Mouse (Mus musculus) T-cell, adult 2 months (primary cell): ENCODE results near the gene Clp1.
"Not testable (repeated sequence)": the region's sequence is repeated elsewhere in the genome, so short reads cannot be mapped to it uniquely, and the experiment has no call there.

Source experiments
- DNase-seq: peaks from one replicate; pipeline ENCODE4 v3.0.0; 2022; ENCODE audit warnings: low spot score

Gene Clp1

DNA sequence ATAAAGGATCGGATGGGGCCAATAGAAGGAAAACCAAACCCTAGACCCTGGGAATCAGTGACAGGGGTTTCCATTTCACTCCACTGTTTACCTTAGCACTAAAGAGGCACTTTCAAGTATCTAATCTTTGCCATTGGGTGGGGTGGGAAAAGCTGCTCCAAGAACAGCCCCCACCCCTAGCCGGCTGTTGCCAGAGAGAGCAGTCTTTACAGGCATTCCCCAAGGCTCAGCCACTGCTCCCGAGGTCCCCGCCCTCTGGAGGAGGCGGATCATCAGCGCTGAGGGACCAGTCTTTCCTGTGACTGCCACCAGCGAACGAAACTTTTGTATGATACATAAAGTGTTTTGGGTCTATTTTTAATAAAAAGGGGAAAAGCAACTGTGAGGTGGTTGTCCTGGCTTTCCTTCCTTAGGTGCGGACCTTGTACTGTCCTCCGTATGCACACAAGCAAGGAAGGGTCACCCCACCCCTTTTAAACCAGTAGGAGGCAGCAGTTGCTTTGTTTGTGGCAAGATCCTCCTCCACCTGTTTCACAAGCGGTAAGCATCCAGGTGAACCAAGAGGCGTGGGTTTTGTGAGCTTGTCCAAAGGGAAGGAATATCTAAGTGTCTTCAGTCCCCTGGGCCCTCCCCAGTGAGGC lies 11.2 kb upstream of the Clp1 start:
- no peak for DNase-seq

DNA sequence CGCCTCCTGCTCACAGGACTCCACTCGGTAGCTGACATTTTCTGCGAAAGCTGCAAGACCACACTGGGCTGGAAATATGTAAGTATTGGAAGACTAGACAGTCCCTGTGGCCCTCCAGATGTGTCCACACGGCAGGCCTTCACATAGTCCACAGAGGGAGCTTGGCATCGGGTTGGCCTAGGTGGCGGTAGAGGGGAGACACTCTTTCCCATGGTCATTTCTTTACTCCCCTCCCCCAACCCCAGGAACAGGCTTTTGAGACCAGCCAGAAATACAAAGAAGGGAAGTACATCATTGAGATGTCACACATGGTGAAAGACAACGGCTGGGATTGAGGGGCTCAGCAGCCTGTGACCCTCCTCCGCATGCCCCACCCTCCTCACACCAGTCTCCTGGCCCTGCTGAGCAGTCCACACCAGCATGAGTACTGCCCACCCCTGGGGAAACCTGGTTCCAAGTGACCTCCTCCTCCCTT lies 10.3 kb upstream of the Clp1 start:
- DNase-seq, result no peak

DNA sequence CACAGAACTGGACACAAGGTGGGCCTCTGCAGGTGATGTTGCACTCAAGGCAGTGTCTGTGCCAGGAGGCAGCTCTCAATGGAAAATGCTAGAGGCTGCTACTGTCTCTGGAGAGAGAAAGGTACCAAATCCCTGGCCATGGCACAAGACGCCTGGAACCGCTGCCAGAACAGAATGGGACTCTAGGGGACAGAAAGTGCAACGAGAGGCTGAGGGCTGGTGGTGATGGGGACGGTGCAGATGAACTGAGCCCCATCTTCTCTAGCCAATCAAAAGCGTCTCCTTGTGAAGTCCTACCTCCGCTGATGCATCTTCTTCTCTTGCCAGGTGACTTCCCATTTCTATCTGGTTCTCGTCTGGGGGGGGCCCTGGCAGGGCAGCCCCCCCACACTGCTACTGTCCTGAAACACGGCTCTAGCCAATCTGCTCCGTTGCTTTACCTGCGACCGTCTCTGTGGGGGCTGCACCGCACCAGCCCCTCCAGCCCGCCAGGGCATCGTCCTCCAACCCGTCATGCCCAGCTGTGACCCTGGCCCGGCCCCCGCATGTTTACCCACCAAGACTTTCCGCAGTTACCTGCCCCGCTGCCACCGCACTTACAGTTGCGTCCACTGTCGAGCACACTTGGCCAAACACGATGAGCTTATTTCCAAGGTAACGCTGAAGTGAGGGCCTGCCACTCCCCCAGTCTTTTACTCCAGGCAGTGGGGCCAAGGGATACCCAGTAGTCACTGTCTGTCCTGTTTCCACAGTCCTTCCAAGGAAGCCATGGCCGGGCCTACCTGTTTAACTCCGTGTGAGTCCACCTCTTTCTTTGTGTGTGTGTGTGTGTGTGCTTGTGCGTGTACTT lies 9.4 kb upstream of the Clp1 start:
- no peak for DNase-seq

DNA sequence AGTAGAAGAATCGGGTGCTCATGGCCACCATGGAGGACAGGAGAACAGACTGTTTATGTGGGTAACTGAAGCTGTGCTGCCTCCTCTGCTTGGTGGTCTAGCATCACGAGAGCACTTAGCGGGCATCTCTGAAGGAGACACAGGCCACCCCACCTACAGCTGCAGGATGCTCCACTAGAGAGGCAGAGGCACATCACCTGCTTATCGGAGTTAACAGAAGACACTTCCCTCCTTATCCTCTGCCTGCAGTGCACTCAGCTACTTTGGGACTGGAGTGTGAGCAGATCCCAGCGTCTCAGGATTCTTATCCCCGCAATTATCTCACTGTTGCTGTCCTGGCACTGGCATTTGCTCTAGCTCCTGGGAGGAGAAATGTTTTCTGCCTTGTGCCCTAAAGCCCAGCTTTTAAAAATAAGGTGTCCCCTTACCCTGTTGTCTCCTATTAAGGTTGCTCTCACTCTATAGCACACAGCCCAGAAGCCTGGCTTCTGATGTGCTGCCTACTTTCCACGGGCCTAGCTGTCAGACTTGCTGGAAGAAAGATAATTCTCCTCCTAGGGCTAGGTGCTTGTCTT lies 8.3 kb upstream of the Clp1 start:
- DNase-seq, result no peak

DNA sequence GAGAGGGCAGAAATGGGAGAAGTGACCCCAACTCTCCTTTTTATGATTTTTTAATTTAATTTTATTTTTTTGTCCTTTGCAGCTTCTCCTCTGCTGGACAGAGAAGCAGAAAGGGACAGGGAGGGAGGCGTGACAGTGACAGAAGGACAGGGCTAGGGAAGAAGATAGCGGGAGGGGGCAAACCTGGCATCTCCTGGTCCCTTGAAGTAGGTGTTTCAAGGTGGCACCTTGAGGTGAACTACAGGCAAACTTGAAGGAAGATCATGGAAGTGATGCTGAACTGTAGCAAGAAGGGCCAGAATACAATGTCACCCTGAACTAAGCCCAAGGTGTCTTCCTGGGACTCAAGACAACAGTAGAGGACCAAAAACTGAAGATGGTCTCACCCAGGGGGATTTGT lies 7.8 kb upstream of the Clp1 start:
- DNase-seq, result no peak

- no peak for DNase-seq
Observed at GRCm38 (mm10) chr2:84734351-84734864, 7.3 kb upstream of the Clp1 start.

- peak; percentile 74 for DNase-seq
Observed at GRCm38 (mm10) chr2:84733579-84734300, 6.6 kb upstream of the Clp1 start, which contains the start of gene Ypel4. Gene Ypel4, plus strand, starts transcription at chr2:84734058.

GRCm38 (mm10) chr2:84732394-84732793 lies 5.2 kb upstream of the Clp1 start:
- no peak for DNase-seq

DNA sequence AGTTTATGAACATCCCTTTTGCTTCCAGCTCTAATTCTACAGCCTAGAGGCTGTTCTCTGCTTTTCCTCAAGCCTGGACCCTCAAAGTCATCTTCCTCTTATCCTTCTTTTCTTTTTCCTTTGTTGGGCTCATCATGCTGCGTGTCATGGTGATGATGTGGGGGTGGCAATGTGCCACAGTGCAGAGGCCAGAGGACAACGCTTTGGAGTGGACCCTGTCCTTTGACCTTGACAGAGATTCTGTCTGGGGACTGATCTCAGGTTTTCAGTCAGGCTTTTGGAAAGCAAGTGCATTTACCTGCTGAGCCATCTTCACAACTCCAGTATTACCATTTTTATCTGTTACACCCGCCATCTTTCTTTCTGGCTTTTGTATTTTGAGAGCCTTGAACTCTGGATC lies 4.1 kb upstream of the Clp1 start:
- no peak for DNase-seq

GRCm38 (mm10) chr2:84728191-84728590 lies 1.0 kb upstream of the Clp1 start:
- not testable (repeated sequence) for DNase-seq

DNA sequence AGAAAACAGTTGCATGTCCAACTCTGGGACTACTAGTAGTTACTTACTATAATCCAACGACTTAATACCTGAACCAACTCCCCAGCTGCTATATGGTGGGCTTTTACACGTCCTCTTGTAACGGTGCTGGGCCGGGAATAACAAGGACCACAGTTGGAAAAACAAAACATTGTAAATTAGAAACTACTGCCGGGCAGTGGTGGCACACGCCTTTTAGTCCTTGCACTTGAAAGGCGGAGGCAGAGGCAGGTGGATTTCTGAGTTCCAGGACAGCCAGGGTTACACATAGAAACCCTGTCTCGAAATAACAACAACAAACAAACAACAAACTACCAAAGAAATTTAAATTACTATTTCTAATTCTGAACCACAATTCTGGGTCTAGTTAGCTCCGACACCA lies 434 bp downstream of the Clp1 start:
- DNase-seq, result no peak

- no peak for DNase-seq
Observed at GRCm38 (mm10) chr2:84725770-84726169, 1.4 kb downstream of the Clp1 start.

- DNase-seq, result no peak
Observed at GRCm38 (mm10) chr2:84723856-84724255, 3.3 kb downstream of the Clp1 start.

DNA sequence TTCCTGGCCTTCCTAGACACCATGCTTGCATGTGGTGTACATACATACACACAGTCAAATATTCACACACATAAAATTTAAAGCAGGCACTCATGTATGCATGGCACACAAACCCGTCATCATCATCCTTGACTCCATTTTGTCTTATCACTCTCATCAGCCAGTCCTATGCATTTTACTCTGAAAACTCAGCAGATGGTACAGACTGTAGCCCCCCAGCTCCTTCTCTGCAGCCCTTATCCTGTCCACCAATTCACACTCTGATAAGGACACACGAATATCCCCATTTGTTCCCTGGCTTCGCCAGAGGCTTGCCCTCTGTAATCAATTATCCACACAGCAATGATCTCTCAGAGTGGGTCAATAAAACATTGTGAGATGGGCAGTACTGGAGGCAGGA lies 6.0 kb downstream of the Clp1 start:
- DNase-seq, result no peak

DNA sequence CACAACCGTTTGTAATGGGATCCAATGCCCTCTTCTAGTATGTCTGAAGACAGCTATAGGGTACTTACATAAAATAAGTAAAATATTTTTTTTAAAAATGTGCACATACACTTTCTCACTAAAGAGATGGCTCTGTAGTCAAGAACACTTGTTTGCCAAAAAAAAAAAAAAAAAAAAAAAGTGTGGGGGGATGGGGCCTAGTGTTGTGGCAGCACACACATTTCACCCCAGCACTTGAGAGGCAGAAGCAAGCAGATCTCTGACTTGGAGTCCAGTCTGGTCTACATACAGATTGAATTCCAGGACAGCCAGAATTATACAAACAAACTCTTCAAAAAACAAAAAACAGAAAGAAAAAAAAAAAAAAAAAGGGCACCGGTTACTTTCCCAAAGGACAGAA lies 6.4 kb downstream of the Clp1 start:
- no peak for DNase-seq

DNA sequence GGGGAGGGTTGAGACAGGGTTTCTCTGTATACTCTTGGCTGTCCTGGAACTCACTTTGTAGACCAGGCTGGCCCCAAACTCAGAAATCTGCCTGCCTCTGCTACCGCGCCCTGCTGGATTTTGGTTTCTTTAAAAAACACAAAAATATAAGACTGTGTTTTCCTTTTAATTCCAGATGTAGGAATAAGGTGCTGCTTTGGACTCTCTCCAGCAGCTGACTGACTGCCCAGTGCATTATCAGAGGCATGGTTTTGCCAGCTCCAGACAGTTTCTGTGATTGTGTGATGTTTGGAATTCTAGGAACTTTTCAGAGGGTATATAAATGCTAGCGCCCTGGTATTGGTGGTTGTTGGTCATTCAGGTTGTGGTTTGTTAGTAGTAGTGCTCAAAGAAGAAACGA lies 9.8 kb downstream of the Clp1 start:
- DNase-seq, result no peak

DNA sequence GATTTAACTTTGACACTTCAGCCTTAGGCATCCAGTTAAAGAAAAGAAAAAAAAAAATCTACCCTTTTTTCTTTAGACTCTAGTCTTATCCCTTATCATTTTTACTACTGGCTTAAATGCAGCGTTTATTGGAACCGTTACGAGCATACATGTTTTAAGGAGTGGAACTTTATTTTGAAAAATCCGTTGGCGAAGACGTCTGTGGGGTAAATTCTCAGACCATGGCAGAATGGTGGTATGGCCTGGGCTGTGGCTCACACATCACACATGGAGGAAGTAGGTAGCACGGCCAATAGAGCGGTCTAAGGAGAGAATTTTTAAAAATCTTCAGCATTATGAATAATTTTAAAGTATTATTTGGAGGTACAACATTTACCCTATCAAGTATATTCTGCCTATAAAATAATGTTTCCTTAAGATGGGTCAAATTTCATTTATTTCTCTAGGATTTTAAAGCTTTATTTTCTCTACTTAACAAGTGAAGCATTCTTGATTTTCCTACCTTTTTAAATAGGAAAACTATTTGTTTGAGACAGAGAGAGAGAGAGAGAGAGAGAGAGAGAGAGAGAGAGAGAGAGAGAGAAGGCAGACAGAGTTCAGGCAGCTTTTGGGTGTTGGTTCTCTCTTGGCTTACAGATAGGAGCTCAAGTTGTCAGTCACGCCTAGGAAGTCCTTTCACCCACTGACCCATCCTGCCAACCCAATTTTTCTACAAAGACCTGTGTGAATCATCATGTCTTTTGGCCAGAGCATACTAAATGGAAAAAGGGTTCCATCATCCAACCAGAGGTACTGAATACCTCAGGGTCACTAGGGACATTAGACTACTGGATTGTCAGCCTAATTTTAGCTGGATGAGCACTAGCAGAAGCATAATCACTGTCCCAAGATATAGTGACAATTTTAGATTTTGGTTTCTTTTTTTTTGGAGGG lies 10.5 kb downstream of the Clp1 start:
- DNase-seq, result no peak

DNA sequence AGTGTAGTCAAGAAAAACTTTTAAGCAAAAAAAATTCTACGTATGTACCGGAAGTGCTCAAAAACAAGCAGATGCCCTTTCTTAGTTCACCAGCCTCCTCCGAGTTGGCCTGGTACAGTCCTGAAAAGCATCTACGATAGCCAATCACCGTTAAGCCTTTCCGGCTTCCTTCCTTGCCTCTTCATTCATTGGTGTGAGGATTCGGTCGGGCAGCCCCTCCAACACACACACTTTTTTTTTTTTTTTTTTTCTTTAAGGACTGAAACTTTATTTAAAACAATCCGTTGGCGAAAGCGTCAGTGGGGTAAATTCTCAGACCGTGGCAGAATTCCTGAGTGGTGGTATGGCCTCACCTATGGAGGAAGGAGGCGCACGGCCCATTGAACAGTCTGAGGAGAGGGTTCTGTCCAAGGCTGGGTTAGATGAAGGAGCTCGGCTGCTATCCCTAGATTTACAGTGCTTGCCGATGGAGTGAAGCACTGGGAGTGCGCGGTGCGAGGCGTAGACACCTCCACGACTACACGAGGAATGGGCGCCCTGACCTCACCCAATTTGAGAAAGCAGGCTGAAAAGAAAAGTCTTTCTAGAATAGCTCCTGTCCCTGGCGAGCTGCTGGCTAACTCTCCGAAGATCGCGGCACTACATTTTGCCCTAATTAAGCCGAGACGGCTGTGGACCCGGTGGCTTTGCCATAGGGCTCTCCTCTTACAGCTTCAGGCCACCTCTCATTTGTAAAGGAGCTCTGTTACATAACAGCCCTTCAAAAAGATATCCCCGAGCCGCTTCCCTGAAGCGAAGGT lies 11.4 kb downstream of the Clp1 start:
- peak; percentile 91 for DNase-seq

DNA sequence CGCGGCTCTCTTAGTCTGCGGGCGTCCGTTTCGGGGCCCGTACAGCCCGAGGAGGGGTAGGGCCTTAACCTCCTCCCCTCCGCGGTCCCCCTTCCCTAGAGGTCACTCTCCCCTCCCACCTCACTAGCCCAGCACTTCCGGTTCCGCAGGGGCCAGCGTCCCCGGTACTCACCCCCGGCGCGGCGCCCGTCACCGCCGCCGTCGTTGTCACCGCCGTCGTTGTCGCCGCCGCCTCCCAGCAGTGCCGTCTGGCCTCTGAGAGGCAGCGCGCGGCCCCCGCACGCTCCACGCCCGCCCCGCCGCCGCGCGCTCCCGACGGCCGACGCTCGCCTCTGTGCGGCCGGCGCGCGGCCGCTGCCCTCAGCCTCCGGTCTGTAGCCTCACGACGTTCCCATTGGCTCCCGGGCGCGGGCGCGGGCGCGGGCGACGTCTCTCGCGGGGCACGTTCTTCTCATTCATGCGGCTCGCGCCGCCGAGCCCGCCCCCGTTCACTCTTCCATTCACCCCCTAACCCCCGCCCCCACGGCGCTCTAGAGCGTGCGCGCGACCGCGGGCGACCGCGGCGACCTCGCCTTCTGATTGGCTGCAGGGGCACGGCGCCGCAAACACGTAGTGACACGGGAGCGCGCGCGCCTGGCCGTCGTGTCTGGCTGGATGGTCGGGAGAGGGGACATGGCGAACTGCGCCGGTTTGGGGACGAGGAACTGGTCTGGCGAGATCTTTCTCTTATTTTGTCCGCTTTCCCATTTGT lies 12.2 kb downstream of the Clp1 start, which contains the start of gene Zdhhc5:
TSS of gene Zdhhc5 (minus strand) at position 370 of the 751 bp plus-strand sequence.
- DNase-seq, result peak; percentile 99
